Mouse (Mus musculus) ovary, postnatal 10 days (tissue): ENCODE results near the gene Acp1.

Source experiments
- DNase-seq: peaks from one replicate; pipeline ENCODE4 v3.0.0; 2022; ENCODE audit warnings: low spot score

The Acp1 gene

GRCm38 (mm10) chr12:30864347-30864746 lies 47.0 kb downstream of the Acp1 start:
- DNase-seq, result no peak

GRCm38 (mm10) chr12:30856172-30856571 lies 55.2 kb downstream of the Acp1 start:
- no peak for DNase-seq

- DNase-seq, result no peak
Measured at GRCm38 (mm10) chr12:30855442-30856159, 55.8 kb downstream of the Acp1 start.

- no peak for DNase-seq
Measured at GRCm38 (mm10) chr12:30851871-30852270, 59.5 kb downstream of the Acp1 start.

GRCm38 (mm10) chr12:30850902-30851301 lies 60.5 kb downstream of the Acp1 start:
- DNase-seq, result no peak

- DNase-seq, result no peak
Measured at GRCm38 (mm10) chr12:30848521-30848920, 62.9 kb downstream of the Acp1 start.
